Comparison of ENCODE assay signal across 9 mouse cellular contexts in the genomic region with DNA sequence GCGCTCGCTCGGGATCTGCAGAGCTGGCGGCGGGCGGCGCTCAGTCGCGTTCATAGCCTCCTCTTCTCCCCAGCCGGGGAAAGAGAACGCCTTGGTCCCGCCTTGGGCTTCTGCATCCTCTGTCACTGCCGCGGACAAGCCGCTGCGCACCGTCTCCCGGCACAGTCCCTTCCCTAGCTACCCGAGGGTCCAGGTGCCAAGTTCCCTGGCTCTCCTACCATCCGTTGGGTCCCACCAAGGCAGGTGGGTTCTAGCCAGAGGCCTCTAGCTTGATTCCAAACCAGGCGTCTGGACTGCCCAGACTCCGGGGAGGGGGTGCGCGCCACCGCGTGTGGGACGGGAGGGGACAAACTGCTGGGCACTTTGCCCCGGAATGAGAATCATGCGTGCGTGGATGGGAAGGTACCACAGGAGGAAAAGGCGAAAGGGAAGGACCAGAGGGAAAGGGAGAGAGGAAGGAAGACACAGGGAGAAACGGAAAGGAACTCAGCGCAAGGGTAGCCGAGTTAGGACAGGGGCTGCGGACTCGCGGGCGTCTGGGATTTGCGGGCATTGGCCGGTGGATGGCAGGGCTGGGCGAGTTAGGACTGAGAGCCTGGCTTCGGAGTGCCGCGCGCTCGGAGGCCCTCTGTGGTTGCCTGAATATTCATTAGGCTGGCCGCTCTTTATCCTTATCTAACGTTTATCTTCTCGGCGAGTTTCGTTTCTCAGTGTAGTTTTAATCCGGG. TPM values are rescaled to one million over a fixed set of nuclear protein-coding genes. Genes with fewer than 3 reads are reported as not detected.
DNase-seq lines count a peak whose midpoint lies in the region; ATAC-seq lines count a peak whose summit lies in the region.
"Had no signal": no experiment of that assay in that cellular context is flagged by ENCODE, and none has a peak within 500 bp of the region (broad histone marks: within the 10 kb centered on the region; RNA-seq: fewer than 3 reads in every experiment).

A gene (plus strand): TSS at position 353 of the 728 bp plus-strand sequence.

- H3K9ac ChIP-seq in forebrain, embryonic 15.5 days (replicated peaks), result no peak within 1 kb of the TSS
- peak within 1 kb of the TSS; percentile 34; the same call in 1 of the 2 replicates for H3K9ac ChIP-seq in midbrain, embryonic 14.5 days (replicated peaks; ENCODE audit: low read length)

- no peaks in the 10 kb centered on the region for H3K9me3 ChIP-seq in megakaryocyte, embryonic 14.5 days
- no peaks in the 10 kb centered on the region for H3K9me3 ChIP-seq in forebrain, embryonic 15.5 days
- no peaks in the 10 kb centered on the region for H3K9me3 ChIP-seq in midbrain, embryonic 14.5 days (ENCODE audit: control insufficient read depth, low read length)

- H3K27me3 ChIP-seq in megakaryocyte, embryonic 14.5 days (replicated peaks), result peaks cover 99% of the 10 kb centered on the region
- H3K27me3 ChIP-seq in forebrain, embryonic 15.5 days, result peaks cover 75% of the 10 kb centered on the region
- peaks cover 91% of the 10 kb centered on the region for H3K27me3 ChIP-seq in midbrain, embryonic 14.5 days (ENCODE audit: control insufficient read depth, insufficient read depth, low read length)

- 0% methylated on average over 50 of the region's 52 CpGs for WGBS in forebrain, embryonic 15.5 days
- under 1% methylated on average over 52 of the region's 52 CpGs for WGBS in midbrain, embryonic 14.5 days

- peaks cover 28% of the 10 kb centered on the region for H3K4me1 ChIP-seq in megakaryocyte, embryonic 14.5 days
- peaks cover 31% of the 10 kb centered on the region for H3K4me1 ChIP-seq in forebrain, embryonic 15.5 days
- H3K4me1 ChIP-seq in midbrain, embryonic 14.5 days (ENCODE audit: control insufficient read depth, insufficient read depth, low read length), result peaks cover 16% of the 10 kb centered on the region

- ATAC-seq in megakaryocyte, adult 5-6 weeks (ENCODE audit: poor library complexity, severe bottlenecking), result no peak
- 0 out of 2 replicates have a peak, but pooled peaks have one; percentile 10 for ATAC-seq in forebrain, embryonic 15.5 days (replicated peaks)
- 0 out of 2 replicates have a peak, but pooled peaks have one; percentile 34 for ATAC-seq in midbrain, embryonic 14.5 days (ENCODE audit: low FRiP score, low TSS enrichment)

- H3K27ac ChIP-seq in forebrain, embryonic 15.5 days (replicated peaks), result no peak within 1 kb of the TSS
- 0 out of 2 replicates have a peak within 1 kb of the TSS, but pooled peaks have one; percentile 26 for H3K27ac ChIP-seq in midbrain, embryonic 14.5 days (replicated peaks; ENCODE audit: low read depth, low read length)

- H3K36me3 ChIP-seq in megakaryocyte, embryonic 14.5 days (replicated peaks; ENCODE audit: low read length), result no peaks in the 10 kb centered on the region
- no peaks in the 10 kb centered on the region for H3K36me3 ChIP-seq in forebrain, embryonic 15.5 days
- no peaks in the 10 kb centered on the region for H3K36me3 ChIP-seq in midbrain, embryonic 14.5 days (ENCODE audit: control insufficient read depth, insufficient read depth, low read length)

- peak; percentile 70 for DNase-seq in kidney, adult 11 months
- peak; percentile 67 for DNase-seq in midbrain, embryonic 14.5 days
- DNase-seq in urinary bladder, adult 2 months (ENCODE audit: low spot score), result no peak
- no peak for DNase-seq in gastrocnemius, postnatal 25 days
- DNase-seq in thymus, adult 18-20 months, result no peak

- peak within 1 kb of the TSS; percentile 44 for H3K4me2 ChIP-seq in forebrain, embryonic 15.5 days (replicated peaks)
- H3K4me2 ChIP-seq in midbrain, embryonic 14.5 days (ENCODE audit: low read length), result peak within 1 kb of the TSS; percentile 56

- H3K4me3 ChIP-seq in megakaryocyte, embryonic 14.5 days (replicated peaks), result peak within 1 kb of the TSS; percentile 79
- H3K4me3 ChIP-seq in forebrain, embryonic 15.5 days, result peak within 1 kb of the TSS; percentile 28
- H3K4me3 ChIP-seq in midbrain, embryonic 14.5 days (replicated peaks; ENCODE audit: low read depth, low read length), result peak within 1 kb of the TSS; percentile 32

RNA-seq across cellular contexts. Expression of the gene that starts here (rescaled TPM):
- not detected in 2 replicates for polyA plus RNA-seq in megakaryocyte, embryonic 14.5 days (2012; ENCODE audit: insufficient read depth, low replicate concordance)
- not detected in 2 replicates for total RNA-seq in megakaryocyte, adult 5-6 weeks (2015)
- total RNA-seq in megakaryocyte, adult 5-6 weeks (2017), result not detected in 2 replicates
- 0.09 TPM in 1 of 2 replicates, not detected in the other for polyA plus RNA-seq in forebrain, embryonic 15.5 days (2015; fragmentation: Nextera tagmentation; extraction: Ambion mirVana)
- 1.7 and 1.9 TPM in 2 replicates for polyA plus RNA-seq in midbrain, embryonic 14.5 days (2014; fragmentation: Nextera tagmentation; extraction: Ambion mirVana)
- polyA plus RNA-seq in urinary bladder, adult 2 months (2012; rRNA removed), result 0.03 TPM in 1 of 2 replicates, not detected in the other
- total RNA-seq in gastrocnemius, postnatal 25 days (2021), result not detected
- total RNA-seq: adrenal gland, postnatal 36 days had no signal

Comparison
In these comparisons a context has a peak if more than half of its experiments do, and no peak if none do; other contexts are left out.
1. Peak in ATAC-seq, H3K4me3 ChIP-seq and H3K4me2 ChIP-seq in forebrain, embryonic 15.5 days; RNA of the gene not detected or under 1 TPM.
2. H3K4me3 ChIP-seq: peak in every context shown above with its lines; median percentile 79 in megakaryocyte, embryonic 14.5 days; 32 in midbrain, embryonic 14.5 days; 28 in forebrain, embryonic 15.5 days.
3. DNase-seq: peak in kidney, adult 11 months (single experiment) and midbrain, embryonic 14.5 days (single experiment); none in urinary bladder, adult 2 months (single experiment), gastrocnemius, postnatal 25 days (single experiment) and thymus, adult 18-20 months (0 of 2).